Mouse (Mus musculus) T-helper 1 cell (primary cell): ENCODE results near the gene Zfp385b.

Source experiments
- in situ Hi-C: fragments of 300-600 bp; cut with MboI, MseI; formaldehyde crosslinking; loops from one replicate; pipeline ENCODE4 v1.15.1; 2025; ENCODE audit warnings: high pct_unique_total_duplicates

The Zfp385b gene

DNA sequence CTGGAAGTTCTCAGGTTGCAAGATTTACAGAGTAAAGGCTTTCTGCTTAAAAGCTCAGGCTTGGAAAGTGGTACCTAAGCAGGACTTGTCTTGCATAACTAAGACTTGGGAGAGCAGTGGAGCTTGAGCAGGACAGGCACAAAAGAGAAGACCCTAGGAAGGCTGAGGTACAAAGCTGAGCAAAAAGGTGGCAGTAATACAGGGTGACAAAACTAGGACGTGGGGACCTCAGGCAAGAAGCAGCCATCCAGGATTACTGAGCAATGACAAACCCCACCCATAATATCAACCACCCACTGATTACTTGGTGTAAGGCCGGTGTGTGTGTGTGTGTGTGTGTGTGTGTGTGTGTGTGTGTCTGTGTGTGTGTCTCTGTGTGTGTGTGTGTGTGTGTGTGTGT is 114.0 kb downstream of the Zfp385b start:
- in situ Hi-C loops: loop anchor here (5.0 to 25.0 kb wide), 2 partner anchors 318 to 643 kb away; no protein-coding TSS in a partner anchor

DNA sequence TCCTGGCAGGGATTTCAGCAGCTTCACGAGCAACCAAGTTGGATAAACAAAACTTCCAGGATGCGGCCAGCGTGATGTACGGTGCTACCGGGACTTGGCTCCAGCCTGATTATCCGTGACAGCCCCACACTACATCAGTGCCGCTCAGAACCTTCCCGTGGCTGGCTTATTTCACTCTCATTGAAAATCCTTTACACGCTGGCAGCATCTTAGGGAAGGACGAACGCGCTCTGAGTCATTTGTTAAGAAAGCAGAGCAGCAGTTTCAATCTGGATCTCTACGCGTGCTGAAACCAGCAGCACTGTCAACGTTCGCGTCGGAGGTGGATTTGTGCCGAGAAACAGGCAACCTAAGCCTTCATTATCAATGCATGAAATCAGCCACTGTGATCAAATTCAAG is 116.4 kb downstream of the Zfp385b start:
- in situ Hi-C loops: loop anchor here (25.0 kb wide), 1 partner anchor 641 kb away; no protein-coding TSS in a partner anchor

- in situ Hi-C loops: no loop called here
Measured at GRCm38 (mm10) chr2:77691174-77691573, 128.3 kb downstream of the Zfp385b start.

GRCm38 (mm10) chr2:77690316-77690715 is 129.1 kb downstream of the Zfp385b start:
- in situ Hi-C loops: no loop called here

GRCm38 (mm10) chr2:77688651-77689050 is 130.8 kb downstream of the Zfp385b start:
- in situ Hi-C loops: no loop called here

DNA sequence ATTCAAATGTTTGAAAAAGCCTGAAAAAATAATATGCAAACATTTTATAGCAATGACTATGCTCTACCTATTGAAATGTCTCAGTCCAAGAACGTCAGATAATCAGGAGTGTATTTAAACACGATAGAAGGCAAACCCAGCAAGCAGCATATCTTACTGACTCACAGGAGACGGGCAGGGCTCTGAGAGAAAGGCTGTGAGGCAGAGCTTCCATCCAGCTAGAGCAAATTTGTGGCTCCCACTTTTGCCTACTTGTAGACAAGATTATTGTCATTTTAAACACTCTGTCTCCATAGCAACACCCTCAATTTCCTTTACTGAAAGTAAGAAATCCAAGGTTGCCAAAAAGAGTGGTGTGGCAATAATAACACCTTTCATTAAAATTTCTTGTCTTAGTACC is 135.4 kb downstream of the Zfp385b start:
- in situ Hi-C loops: no loop called here

DNA sequence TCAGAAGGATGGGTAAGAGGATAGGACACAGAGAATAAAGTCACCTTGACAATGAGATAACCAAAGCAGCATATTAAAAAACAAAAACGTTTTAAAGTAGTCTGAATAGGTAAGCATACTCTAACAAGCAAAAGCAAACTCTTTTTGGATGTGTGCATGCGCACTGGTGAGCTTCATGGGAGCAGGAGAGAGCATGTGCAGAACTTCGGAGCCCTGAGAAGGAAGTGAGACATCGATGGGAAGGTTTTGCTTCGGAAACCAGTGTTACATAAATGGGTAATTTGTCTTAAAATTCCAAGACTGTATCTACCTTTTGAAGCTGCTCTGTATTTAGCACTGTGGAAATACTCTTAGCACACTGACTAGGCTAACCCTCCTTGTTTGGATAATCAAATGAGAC is 137.2 kb downstream of the Zfp385b start:
- in situ Hi-C loops: no loop called here

DNA sequence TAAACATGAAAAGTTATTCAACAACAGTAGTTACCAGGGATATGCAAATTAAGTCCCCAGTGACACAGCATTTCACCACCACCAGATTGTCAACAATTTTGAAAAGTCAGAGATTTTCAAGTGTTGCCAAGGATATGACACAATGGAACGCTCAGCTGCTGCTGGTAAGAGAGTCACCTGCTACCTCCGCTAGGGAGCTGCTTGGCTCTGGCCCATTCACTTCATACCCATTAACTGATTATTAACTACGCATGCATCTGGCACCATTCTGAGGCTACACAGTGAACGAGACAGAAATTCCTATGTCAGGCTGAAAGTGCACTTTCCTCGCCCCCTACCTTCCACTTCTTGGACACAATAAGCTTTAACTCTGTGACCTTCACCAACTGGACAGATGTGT is 137.7 kb downstream of the Zfp385b start:
- in situ Hi-C loops: no loop called here

DNA sequence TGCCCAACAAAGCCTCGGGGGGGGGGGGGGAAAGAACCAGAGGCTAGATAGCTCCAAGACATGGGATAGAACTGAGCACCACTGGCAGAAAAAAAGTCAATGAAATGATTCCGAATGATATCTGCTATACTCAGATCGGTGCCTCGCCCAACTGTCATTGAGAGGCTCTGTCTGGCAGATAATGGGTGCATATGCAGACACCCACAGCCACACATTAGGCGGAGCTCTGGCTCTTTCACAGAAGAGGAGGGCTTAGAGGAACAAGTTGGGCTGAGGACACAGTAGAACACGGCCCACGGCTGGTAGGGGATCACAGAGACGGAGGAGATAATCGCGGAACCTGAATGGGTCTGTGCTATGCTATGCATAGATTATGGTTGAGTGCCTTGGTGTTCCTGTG is 145.7 kb downstream of the Zfp385b start:
- in situ Hi-C loops: no loop called here

- in situ Hi-C loops: no loop called here
Measured at GRCm38 (mm10) chr2:77672215-77672905, 147.1 kb downstream of the Zfp385b start.

DNA sequence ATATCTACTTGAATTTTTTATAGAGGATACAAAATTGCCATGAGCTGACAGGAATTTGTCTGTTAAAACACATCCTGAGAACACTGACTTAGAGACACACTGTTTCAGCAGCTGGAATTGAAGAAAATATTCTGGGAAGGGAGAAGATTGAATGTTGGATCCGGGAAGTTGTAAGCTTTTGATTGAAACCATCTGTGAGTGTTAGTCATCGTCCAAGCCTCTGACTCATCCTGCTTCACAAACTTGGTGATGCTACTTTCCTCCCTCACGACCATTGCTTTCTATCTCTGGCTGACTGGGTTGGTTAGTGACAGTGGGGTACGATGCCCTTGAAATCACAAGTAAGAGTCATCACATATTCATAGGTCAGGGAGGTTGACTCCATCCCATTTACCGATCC is 157.3 kb downstream of the Zfp385b start:
- in situ Hi-C loops: no loop called here

DNA sequence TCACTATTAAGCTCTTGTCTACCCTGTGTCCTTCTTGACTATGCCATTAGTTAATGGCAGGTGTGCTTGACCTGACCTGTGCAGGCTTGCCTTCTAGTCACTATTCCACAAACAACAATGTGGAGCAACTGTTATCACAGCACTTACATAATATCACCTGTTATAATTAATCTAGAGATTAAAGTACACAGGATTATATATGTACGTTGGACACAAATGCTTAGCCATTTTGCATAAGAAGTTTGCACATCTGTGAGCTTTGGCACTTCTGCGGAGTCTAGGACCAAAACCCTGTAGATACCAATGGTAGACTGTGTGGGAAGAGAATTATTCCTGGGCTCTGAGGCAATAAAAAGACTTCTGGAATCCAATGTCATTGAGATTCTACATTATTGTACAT is 165.8 kb downstream of the Zfp385b start:
- in situ Hi-C loops: no loop called here

- in situ Hi-C loops: no loop called here
Measured at GRCm38 (mm10) chr2:77641521-77642170, 177.8 kb downstream of the Zfp385b start.

DNA sequence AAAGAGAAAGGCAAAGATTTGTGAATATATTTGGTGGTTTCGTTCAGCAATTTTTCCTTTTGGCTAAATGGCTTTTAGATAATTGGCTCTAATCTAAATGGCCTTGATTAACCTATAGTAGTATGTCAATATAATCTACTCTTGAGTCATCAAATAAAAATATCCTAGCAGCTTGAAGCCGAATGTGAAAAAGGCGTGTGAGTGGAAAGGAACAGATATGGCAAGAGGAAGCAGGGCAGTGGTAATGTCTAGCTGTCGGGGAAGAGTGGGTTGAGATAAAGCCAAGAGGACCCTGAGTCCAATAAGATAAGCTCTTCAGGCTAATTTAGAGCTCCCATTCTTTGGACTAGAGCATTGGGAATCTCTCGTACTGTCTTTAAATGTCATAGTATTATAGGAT is 179.4 kb downstream of the Zfp385b start:
- in situ Hi-C loops: no loop called here

DNA sequence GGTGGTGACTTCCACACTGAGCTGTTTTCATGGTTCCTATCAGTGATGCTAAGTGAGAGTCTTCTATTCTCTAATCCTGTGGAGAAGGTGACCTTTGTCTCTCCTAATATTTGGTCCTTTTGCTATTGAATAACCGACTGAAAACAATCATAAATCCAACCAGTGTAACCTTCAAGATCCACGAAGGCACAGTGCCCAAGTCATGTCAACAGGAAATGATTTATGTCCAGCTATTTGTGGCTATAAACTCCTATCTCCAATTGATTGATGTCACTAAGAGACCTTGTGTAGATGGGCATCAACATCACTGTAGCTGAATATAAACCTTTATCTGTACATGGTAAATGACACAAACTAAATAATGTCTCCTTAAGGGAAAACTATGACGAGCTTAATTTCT is 187.8 kb downstream of the Zfp385b start:
- in situ Hi-C loops: no loop called here

DNA sequence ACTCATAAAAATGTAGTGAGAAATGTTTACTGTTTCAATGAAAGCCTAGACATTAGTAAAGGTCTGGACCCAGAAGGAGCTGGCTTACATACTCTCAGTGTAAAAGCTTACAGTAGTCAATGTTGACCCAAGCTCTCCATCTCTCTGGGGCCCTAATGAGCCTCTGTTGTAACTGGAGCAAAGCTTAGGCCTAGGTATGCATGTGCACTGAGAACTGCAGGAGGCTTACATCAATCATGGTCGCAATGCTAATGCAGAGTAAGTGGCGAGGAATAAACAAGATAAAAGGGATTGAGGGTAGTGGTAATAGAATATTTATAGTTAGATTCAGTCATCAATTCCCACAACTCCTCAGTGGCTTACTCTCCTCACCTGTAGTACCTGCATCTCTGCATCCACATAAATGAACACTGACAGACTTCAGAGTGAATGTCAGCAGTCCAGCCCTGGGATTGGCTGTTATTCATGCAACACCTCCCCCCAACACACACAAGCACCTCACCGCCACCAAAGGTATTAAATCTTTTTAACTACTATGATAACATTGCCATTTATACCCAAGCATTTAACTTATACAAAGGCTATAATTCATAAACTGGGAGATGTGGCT is 191.7 kb downstream of the Zfp385b start:
- in situ Hi-C loops: no loop called here

DNA sequence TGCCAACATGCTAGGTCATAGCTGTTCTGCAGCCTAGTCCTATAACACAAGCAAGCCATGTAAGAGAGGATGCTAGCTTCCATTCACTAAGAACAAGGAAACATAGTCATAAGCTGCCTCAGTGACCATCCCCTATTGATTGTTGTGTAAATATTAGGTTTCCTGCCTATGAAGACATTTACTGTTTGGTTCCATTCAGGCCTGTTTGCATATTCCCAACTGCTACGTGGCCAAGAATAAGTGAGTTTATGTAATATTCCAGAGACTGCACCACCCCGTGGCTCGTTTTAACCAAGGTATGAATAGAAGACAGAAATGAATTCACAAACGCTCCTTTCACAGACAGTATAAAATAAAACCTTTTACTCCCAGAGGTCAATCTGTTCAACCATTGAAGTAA is 200.8 kb downstream of the Zfp385b start:
- in situ Hi-C loops: no loop called here

DNA sequence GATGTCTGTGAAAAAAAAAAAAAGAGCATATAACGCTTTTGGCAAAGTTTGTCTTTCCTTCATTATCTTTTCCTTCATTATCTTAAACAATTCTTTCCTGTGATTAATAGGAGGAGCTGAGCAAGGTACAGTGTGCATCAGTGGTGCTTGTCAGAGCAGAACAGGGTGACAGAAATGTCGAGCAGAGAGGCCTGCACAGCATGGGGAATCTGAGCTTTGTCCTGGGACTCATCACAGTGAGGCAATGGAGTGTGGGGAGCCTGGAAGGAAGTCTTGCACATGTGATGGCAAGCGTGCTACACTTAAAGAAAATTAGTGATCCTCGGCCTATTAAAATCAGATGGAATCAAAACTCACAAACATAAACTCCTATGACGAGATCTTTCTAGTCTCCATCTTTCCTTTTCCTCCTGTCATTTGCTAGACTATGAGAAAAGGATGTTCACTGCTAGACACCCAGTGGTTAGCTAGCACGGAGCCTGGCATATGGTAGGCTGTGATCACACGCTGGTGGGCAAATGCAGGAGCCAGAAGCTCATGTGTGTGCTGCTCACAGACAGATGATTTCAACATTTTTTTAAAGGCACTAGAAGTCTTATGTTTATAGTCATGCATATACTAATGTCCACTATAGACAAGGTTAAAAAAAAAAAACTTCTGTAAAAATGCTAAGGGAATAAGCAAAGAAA is 209.0 kb downstream of the Zfp385b start:
- in situ Hi-C loops: no loop called here

- in situ Hi-C loops: no loop called here
Measured at GRCm38 (mm10) chr2:77609452-77609851, 210.0 kb downstream of the Zfp385b start.

DNA sequence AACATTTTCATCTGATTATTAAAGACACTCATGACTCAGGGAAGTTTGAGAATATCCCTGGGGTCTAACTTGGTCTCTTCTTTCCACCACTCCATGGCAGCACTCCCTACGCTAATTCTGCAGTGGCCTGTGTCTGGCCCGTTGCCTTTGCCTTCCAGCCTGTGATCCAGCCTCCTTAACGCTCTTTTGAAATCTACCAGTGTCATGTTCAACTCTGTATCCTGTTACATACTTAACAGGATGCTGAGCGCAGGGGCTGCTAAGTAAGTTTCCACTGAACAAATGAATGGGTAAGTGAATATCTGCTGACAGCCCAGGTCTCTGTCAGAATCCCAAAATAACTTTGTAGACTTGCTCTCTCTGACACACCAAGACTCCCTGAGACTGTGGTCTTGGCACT is 210.8 kb downstream of the Zfp385b start:
- in situ Hi-C loops: no loop called here

DNA sequence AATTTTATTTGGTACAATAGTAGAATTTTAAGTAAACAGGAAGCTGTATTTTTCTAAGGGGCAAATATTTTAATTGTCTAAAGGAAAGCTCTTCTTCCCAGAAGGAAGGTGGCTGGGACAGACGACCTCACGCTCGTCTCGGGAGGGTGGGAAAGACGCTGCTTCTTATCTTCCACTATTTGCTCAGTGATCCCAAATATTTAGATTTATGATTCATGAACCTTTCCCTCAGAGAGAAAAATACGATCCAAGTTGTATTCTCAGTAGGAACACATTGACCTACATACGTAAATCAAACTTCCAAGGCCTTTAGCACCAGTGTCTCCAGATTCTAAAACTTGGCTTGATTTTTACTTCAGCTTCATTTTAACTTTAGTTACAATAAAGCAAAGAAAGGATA is 226.0 kb downstream of the Zfp385b start:
- in situ Hi-C loops: no loop called here

GRCm38 (mm10) chr2:77592525-77592924 is 226.9 kb downstream of the Zfp385b start:
- in situ Hi-C loops: no loop called here
